Mouse (Mus musculus) heart, adult 2 months (tissue): ENCODE measurements around the gene Serinc1. TPM values are rescaled to one million over a fixed set of nuclear protein-coding genes. Genes with fewer than 3 reads are reported as not detected.

ENCODE experiments used
- DNase-seq, 2 experiments: peaks; one replicate each; pipeline ENCODE4 v3.0.0; 2021
- H3K27ac ChIP-seq: fragments of 200-600 bp; 2 replicates; pipeline ENCODE4 v1.8.1; 2022
- H3K27me3 ChIP-seq: fragments of 200-500 bp; 2 replicates; pipeline ENCODE4 v1.6.1; 2012; ENCODE audit warnings: mild to moderate bottlenecking, low read length, inconsistent platforms, mixed read lengths; ENCODE audit not compliant: control insufficient read depth, insufficient read depth
- H3K36me3 ChIP-seq: fragments of 200-500 bp; 2 replicates; pipeline ENCODE4 v1.6.1; 2012; ENCODE audit warnings: low read length, inconsistent platforms; ENCODE audit not compliant: control insufficient read depth, insufficient read depth
- H3K4me1 ChIP-seq: fragments of 200-500 bp; 2 replicates; pipeline ENCODE4 v1.6.1; 2011; ENCODE audit warnings: low read length; ENCODE audit not compliant: control insufficient read depth, insufficient read depth
- H3K4me3 ChIP-seq: fragments of 200-600 bp; 2 replicates; pipeline ENCODE4 v1.8.1; 2022
- H3K79me2 ChIP-seq: fragments of 200-500 bp; replicated peaks from 2 replicates; pipeline ENCODE4 v1.6.1; 2012; ENCODE audit warnings: mild to moderate bottlenecking, inconsistent platforms, low read length, moderate library complexity, mixed read lengths; ENCODE audit not compliant: control insufficient read depth, insufficient read depth
- H3K9ac ChIP-seq: fragments of 200-500 bp; 2 replicates; pipeline ENCODE4 v1.6.1; 2012; ENCODE audit warnings: low read depth, mild to moderate bottlenecking, control low read depth, inconsistent platforms, low read length, mixed read lengths
- CTCF ChIP-seq: fragments of 200-600 bp; IDR thresholded peaks from 2 replicates; pipeline ENCODE4 v1.8.1; 2022; ENCODE audit warnings: antibody characterized with exemption, mild to moderate bottlenecking, moderate library complexity
- EP300 ChIP-seq: fragments of 200-500 bp; IDR thresholded peaks from 2 replicates; pipeline ENCODE4 v1.6.1; 2011; ENCODE audit warnings: low read depth, low read length, control low read depth; ENCODE audit not compliant: insufficient read depth
- POLR2A ChIP-seq: fragments of 200-500 bp; IDR thresholded peaks from 2 replicates; pipeline ENCODE4 v1.6.1; 2011; ENCODE audit warnings: mild to moderate bottlenecking, low read depth, low read length, control low read depth; ENCODE audit not compliant: insufficient read depth
- whole genome bisulfite sequencing: fragments of 180-500 bp; shearing (Covaris S2); methylation state at CpG from one replicate; pipeline ENCODE4 v1.1.7; 2018; 5-methylcytosine and 5-hydroxymethylcytosine counted together
- intact Hi-C: fragments of 180-260 bp; cut with DNase I; formaldehyde crosslinking; loops from one replicate; pipeline ENCODE4 v1.15.1; 2025
- polyA plus RNA-seq: library from polyadenylated mRNA; depleted of rRNA; stranded (reverse); fragments of >200 nt; gene quantifications from 2 replicates; pipeline ENCODE4 v1.2.3, GENCODE M21; 2012
- total RNA-seq, 2 experiments: library from RNA; stranded (reverse); gene quantifications; 2 replicates each; pipeline ENCODE4 v1.2.3; 2021

Serinc1 gene
- total and polyA plus RNA-seq, 3 experiments = 88.0 to 315 (median 271) TPM

GRCm38 (mm10) chr10:57487201-57487600, 45.1 kb downstream of the Serinc1 start:
- Histone ChIP-seq H3K9ac (peak overlapping the region; percentile 60), H3K4me1 (peaks cover 3% of the 10 kb centered on the region; the same call in 1 of the 2 replicates), H3K36me3 (peaks cover 3% of the 10 kb centered on the region; the same call in 1 of the 2 replicates), H3K27ac (peak overlapping the region; percentile 79), H3K4me3 (peak overlapping the region; percentile 90), H3K79me2 (no peaks in the 10 kb centered on the region), H3K27me3 (no peaks in the 10 kb centered on the region)
- DNase-seq = no peak
- intact Hi-C loops = loop anchor here (2.0 to 10.0 kb wide), 3 partner anchors 46 to 1252 kb away; partner anchors contain the start of genes Serinc1 and Smpdl3a
- TF ChIP-seq POLR2A (no peak), CTCF (no peak), EP300 (no peak)
- 5% methylated on average over 8 of the region's 8 CpGs for WGBS

- peak overlapping the region; percentile 86 for H3K9ac ChIP-seq
- WGBS = under 1% methylated on average over 65 of the region's 65 CpGs
- H3K4me1 ChIP-seq = peaks cover 3% of the 10 kb centered on the region; the same call in 1 of the 2 replicates
- DNase-seq = peak in 1 of 2 experiments; percentile 84
- peaks cover 3% of the 10 kb centered on the region; the same call in 1 of the 2 replicates for H3K36me3 ChIP-seq
- H3K27ac ChIP-seq = peak overlapping the region; percentile 79
- H3K4me3 ChIP-seq = peak overlapping the region; percentile 90
- no peaks in the 10 kb centered on the region for H3K79me2 ChIP-seq
- no peak for TF ChIP-seq POLR2A
- no peak for TF ChIP-seq CTCF
- TF ChIP-seq EP300 = no peak
- H3K27me3 ChIP-seq = no peaks in the 10 kb centered on the region
- intact Hi-C loops = loop anchor here (2.0 to 10.0 kb wide), 3 partner anchors 46 to 1252 kb away; partner anchors contain the start of genes Serinc1 and Smpdl3a
Measured at GRCm38 (mm10) chr10:57486542-57487071, 45.7 kb downstream of the Serinc1 start.

- H3K4me3 ChIP-seq = peak within 1 kb of the TSS; percentile 90
- H3K27ac ChIP-seq = peak within 1 kb of the TSS; percentile 79
- H3K9ac ChIP-seq = peak within 1 kb of the TSS; percentile 86
- intact Hi-C loops = loop anchor here (2.0 to 10.0 kb wide), 3 partner anchors 47 to 1251 kb away; partner anchors contain the start of genes Serinc1 and Smpdl3a
- H3K4me1 ChIP-seq = peaks cover 3% of the 10 kb centered on the region; the same call in 1 of the 2 replicates
- peak; percentile 96 to 98 for DNase-seq
- under 1% methylated on average over 52 of the region's 52 CpGs for WGBS
- peaks cover 3% of the 10 kb centered on the region; the same call in 1 of the 2 replicates for H3K36me3 ChIP-seq
- no peak for TF ChIP-seq POLR2A
- no peak for TF ChIP-seq EP300
- TF ChIP-seq CTCF = no peak
- no peaks in the 10 kb centered on the region for H3K27me3 ChIP-seq
- no peaks in the 10 kb centered on the region for H3K79me2 ChIP-seq
Measured at GRCm38 (mm10) chr10:57485908-57486541, 46.3 kb downstream of the Serinc1 start, which contains the start of gene Hsf2. TSS of gene Hsf2 (plus strand) at chr10:57486385.

- no peak overlapping the region for H3K4me3 ChIP-seq
- intact Hi-C loops = loop anchor here (10.0 kb wide), 2 partner anchors 310 to 1250 kb away; partner anchors contain the start of gene Smpdl3a
- no peak overlapping the region for H3K9ac ChIP-seq
- DNase-seq = no peak
- H3K27ac ChIP-seq = no peak overlapping the region
- H3K36me3 ChIP-seq = peaks cover 3% of the 10 kb centered on the region; the same call in 1 of the 2 replicates
- H3K79me2 ChIP-seq = no peaks in the 10 kb centered on the region
- TF ChIP-seq EP300 (no peak), POLR2A (no peak)
- WGBS = 49% methylated on average over 3 of the region's 3 CpGs
- no peaks in the 10 kb centered on the region for H3K4me1 ChIP-seq
- no peaks in the 10 kb centered on the region for H3K27me3 ChIP-seq
Measured at GRCm38 (mm10) chr10:57484741-57485140, 47.6 kb downstream of the Serinc1 start.

GRCm38 (mm10) chr10:57481717-57482116, 50.6 kb downstream of the Serinc1 start:
- no peak for DNase-seq
- H3K27ac ChIP-seq = no peak overlapping the region
- no peaks in the 10 kb centered on the region for H3K79me2 ChIP-seq
- intact Hi-C loops = loop anchor here (10.0 kb wide), 2 partner anchors 313 to 1247 kb away; partner anchors contain the start of gene Smpdl3a
- H3K36me3 ChIP-seq = no peaks in the 10 kb centered on the region
- no peak overlapping the region for H3K9ac ChIP-seq
- H3K27me3 ChIP-seq = no peaks in the 10 kb centered on the region
- 51% methylated on average over 5 of the region's 5 CpGs for WGBS
- H3K4me3 ChIP-seq = no peak overlapping the region
- TF ChIP-seq CTCF = no peak
- TF ChIP-seq EP300 = no peak
- TF ChIP-seq POLR2A = no peak
- H3K4me1 ChIP-seq = no peaks in the 10 kb centered on the region
